Mouse (Mus musculus): ENCODE measurements around the gene Smyd2.

Gene Smyd2

GRCm38 (mm10) chr1:189921818-189922592 lies at the start of gene Smyd2:
Smyd2 (minus strand) TSS chr1:189922363.
- peak; percentile 69 for DNase-seq

GRCm38 (mm10) chr1:189970381-189970780 lies 48.2 kb upstream of the Smyd2 start:
- DNase-seq = no peak

GRCm38 (mm10) chr1:189968027-189968426 lies 45.9 kb upstream of the Smyd2 start:
- no peak for DNase-seq

GRCm38 (mm10) chr1:189960481-189960880 lies 38.3 kb upstream of the Smyd2 start:
- no peak for DNase-seq

GRCm38 (mm10) chr1:189959802-189960201 lies 37.6 kb upstream of the Smyd2 start:
- no peak for DNase-seq

GRCm38 (mm10) chr1:189951861-189952260 lies 29.7 kb upstream of the Smyd2 start:
- DNase-seq = no peak

GRCm38 (mm10) chr1:189947411-189947810 lies 25.2 kb upstream of the Smyd2 start:
- DNase-seq = no peak

- no peak for DNase-seq
Observed at GRCm38 (mm10) chr1:189946126-189946525, 24.0 kb upstream of the Smyd2 start.

- no peak for DNase-seq
Observed at GRCm38 (mm10) chr1:189941786-189942185, 19.6 kb upstream of the Smyd2 start.

- no peak for DNase-seq
Observed at GRCm38 (mm10) chr1:189936436-189937105, 14.4 kb upstream of the Smyd2 start.

- DNase-seq = no peak
Observed at GRCm38 (mm10) chr1:189933480-189934202, 11.5 kb upstream of the Smyd2 start.

GRCm38 (mm10) chr1:189932976-189933375 lies 10.8 kb upstream of the Smyd2 start:
- DNase-seq = no peak

- no peak for DNase-seq
Observed at GRCm38 (mm10) chr1:189932190-189932589, 10.0 kb upstream of the Smyd2 start.

- DNase-seq = no peak
Observed at GRCm38 (mm10) chr1:189929896-189930295, 7.7 kb upstream of the Smyd2 start.

- peak; percentile 62 to 67 for DNase-seq
Observed at GRCm38 (mm10) chr1:189927644-189928043, 5.5 kb upstream of the Smyd2 start.

- DNase-seq = no peak
Observed at GRCm38 (mm10) chr1:189926279-189926678, 4.1 kb upstream of the Smyd2 start.

GRCm38 (mm10) chr1:189923871-189924568 lies 1.9 kb upstream of the Smyd2 start:
- DNase-seq = no peak

GRCm38 (mm10) chr1:189923157-189923556 lies 994 bp upstream of the Smyd2 start:
- DNase-seq = no peak

- peak in 1 of 2 experiments; percentile 35 for DNase-seq
Observed at GRCm38 (mm10) chr1:189922721-189923120, 558 bp upstream of the Smyd2 start.

- DNase-seq = no peak
Observed at GRCm38 (mm10) chr1:189921568-189921817, 670 bp downstream of the Smyd2 start.

- DNase-seq = peak in 1 of 2 experiments; percentile 25
Observed at GRCm38 (mm10) chr1:189920701-189921567, 1.2 kb downstream of the Smyd2 start.

GRCm38 (mm10) chr1:189919756-189920155 lies 2.4 kb downstream of the Smyd2 start:
- no peak for DNase-seq
